7 mouse cellular contexts compared by ENCODE assay signal in the genomic region with DNA sequence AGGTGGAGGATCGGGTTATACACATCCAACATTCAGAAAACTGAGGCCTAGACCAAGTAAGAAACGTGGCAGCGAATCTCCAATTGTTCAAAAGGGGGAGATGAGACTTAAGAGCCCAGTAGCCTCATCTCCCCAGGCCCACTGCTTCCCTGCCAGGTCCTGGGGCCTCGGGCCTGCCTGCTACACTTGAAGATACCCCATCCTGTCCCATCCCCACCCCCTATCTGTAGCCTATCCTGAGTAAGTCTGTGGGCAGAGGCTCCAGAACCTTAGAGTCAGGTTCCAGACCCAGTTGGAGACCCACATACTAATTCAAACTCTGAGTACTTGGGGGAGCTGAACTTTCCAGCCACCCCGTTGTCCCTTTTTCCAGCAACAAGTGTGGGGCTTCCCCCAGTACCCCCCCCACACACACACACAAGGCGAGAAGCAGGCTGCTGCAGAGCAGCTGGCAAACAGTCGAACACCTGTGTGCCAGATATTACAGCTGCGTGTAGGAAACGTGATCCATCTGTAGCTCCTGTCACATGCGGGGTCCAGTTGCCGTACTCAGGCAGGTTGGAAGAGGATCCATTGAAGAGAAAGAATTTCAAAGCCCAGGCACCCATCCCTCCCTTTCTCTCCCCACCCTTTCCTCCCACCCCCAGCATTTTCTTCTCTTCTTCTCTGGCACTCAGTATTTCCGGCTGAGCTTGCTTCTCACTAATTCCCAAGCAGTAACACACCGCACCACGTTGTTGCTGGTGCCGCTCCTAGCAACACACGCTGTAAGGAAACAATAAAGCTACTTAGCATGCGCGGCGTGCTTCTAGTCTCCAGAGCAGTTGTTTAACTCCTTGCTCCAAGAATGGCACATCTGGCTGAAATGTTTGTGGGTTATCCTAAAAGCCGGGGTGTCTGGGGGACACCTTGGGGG.
DNase-seq lines count a peak whose midpoint lies in the region; ATAC-seq and TF ChIP-seq lines count a peak whose summit lies in the region.

No protein-coding gene starts in this region.

- H3K27ac ChIP-seq in hindbrain, embryonic 13.5 days, result no peak overlapping the region

- no peak for TF ChIP-seq CTCF in brain, embryonic 14.5 days (IDR thresholded peaks at IDR 0.05; ENCODE audit: borderline replicate concordance, extremely low read depth, insufficient read depth, insufficient read length)

- H3K4me1 ChIP-seq in hindbrain, embryonic 13.5 days (replicated peaks), result peaks cover 19% of the 10 kb centered on the region

- 20% methylated on average over 20 of the region's 20 CpGs for WGBS in hindbrain, embryonic 13.5 days

- H3K79me2 ChIP-seq in myocyte (ENCODE audit: control insufficient read depth, insufficient read depth), result no peaks in the 10 kb centered on the region

- peaks cover 11% of the 10 kb centered on the region; the same call in 1 of the 2 replicates for H3K27me3 ChIP-seq in hindbrain, embryonic 13.5 days
- no peaks in the 10 kb centered on the region for H3K27me3 ChIP-seq in myocyte (ENCODE audit: control insufficient read depth, insufficient read depth, insufficient read length)

- H3K4me2 ChIP-seq in hindbrain, embryonic 13.5 days, result peak overlapping the region; percentile 56
- no peak overlapping the region for H3K4me2 ChIP-seq in myocyte (ENCODE audit: low read depth)

- no peak for TF ChIP-seq POLR2A in brain, embryonic 14.5 days (IDR thresholded peaks at IDR 0.05; ENCODE audit: borderline replicate concordance, extremely low read depth, insufficient read depth, insufficient read length, poor library complexity, severe bottlenecking)
- no peak for TF ChIP-seq POLR2A in myocyte (IDR thresholded peaks at IDR 0.05; ENCODE audit: insufficient read length, low read depth)

- H3K4me3 ChIP-seq in hindbrain, embryonic 13.5 days, result peak overlapping the region; percentile 29
- no peak overlapping the region for H3K4me3 ChIP-seq in myocyte

- H3K9me3 ChIP-seq in hindbrain, embryonic 13.5 days, result no peaks in the 10 kb centered on the region

- no peak overlapping the region for H3ac ChIP-seq in myocyte (ENCODE audit: control insufficient read depth, insufficient read length)

- H3K9ac ChIP-seq in hindbrain, embryonic 13.5 days, result peak overlapping the region; percentile 53

- DNase-seq in Muller cell, postnatal 12 days (ENCODE audit: inconsistent ontology term), result peak; percentile 46
- peak; percentile 93 for DNase-seq in brain, embryonic 14.5 days (ENCODE audit: low read depth)
- peak; percentile 23 to 42 for DNase-seq in thymus, postnatal 36 days
- no peak for DNase-seq in adrenal gland, adult (ENCODE audit: inconsistent age in 2 of 2, low spot score in 1 of 2)
- DNase-seq in ovary, postnatal 10 days (ENCODE audit: low spot score), result no peak

- peak; percentile 85 for ATAC-seq in hindbrain, embryonic 13.5 days (ENCODE audit: low FRiP score)

- no peaks in the 10 kb centered on the region for H3K36me3 ChIP-seq in hindbrain, embryonic 13.5 days
- H3K36me3 ChIP-seq in myocyte (ENCODE audit: control insufficient read depth, insufficient read depth), result no peaks in the 10 kb centered on the region

TF ChIP-seq in myocyte, 11 proteins besides CTCF, POLR2A, EP300 and RAD21:
- TF ChIP-seq USF1 (IDR thresholded peaks at IDR 0.05; ENCODE audit: low read depth) (no peak), E2F4 (IDR thresholded peaks at IDR 0.05; ENCODE audit: insufficient read depth) (no peak), MYOG (IDR thresholded peaks at IDR 0.05; ENCODE audit: control insufficient read depth in 1 of 3, insufficient read depth in 1 of 3, insufficient read length in 2 of 3, low read depth in 2 of 3) (peak; percentile 73 to 97 (median 88)), POLR2AphosphoS2 (IDR thresholded peaks at IDR 0.05; ENCODE audit: insufficient read length, low read depth) (no peak), CEBPB (IDR thresholded peaks at IDR 0.05; ENCODE audit: insufficient read depth, poor library complexity, severe bottlenecking) (no peak), TCF3 (IDR thresholded peaks at IDR 0.05; ENCODE audit: insufficient read length, low read depth) (peak; percentile 96), REST (IDR thresholded peaks at IDR 0.05; ENCODE audit: insufficient read depth, insufficient read length) (no peak), SRF (IDR thresholded peaks at IDR 0.05; ENCODE audit: control insufficient read depth, insufficient read length, low read depth) (no peak), MYOD1 (IDR thresholded peaks at IDR 0.05; ENCODE audit: control insufficient read depth in 1 of 3, insufficient read length in 2 of 3, low read depth in 2 of 3) (peak; percentile 34 to 96 (median 93)), TCF12 (IDR thresholded peaks at IDR 0.05; ENCODE audit: insufficient read depth, poor library complexity, severe bottlenecking) (peak; percentile 79), MAX (IDR thresholded peaks at IDR 0.05; ENCODE audit: low read depth) (no peak)

Comparison
In these comparisons a context has a peak if more than half of its experiments do, and no peak if none do; other contexts are left out.
1. DNase-seq: peak in Muller cell, postnatal 12 days (single experiment), brain, embryonic 14.5 days (single experiment) and thymus, postnatal 36 days (2 of 2); none in adrenal gland, adult (0 of 2) and ovary, postnatal 10 days (single experiment).